Mouse (Mus musculus): ENCODE measurements at regions not wholly inside any gene's neighbourhood (a gene's known extent, or its start where the extent isn't known, plus 50 kb on each side); places are given as distances from the start of the nearest gene placed in this dataset.

- TF ChIP-seq CTCF (IDR thresholded peaks at IDR 0.05; ENCODE audit: borderline replicate concordance, extremely low read depth, insufficient read depth, insufficient read length): no peak
- TF ChIP-seq POLR2A (IDR thresholded peaks at IDR 0.05; ENCODE audit: borderline replicate concordance, extremely low read depth, insufficient read depth, insufficient read length, poor library complexity, severe bottlenecking): no peak
Measured at GRCm38 (mm10) chr14:89822207-89822606, 1351.0 kb upstream of the Pcdh20 start.
